Mouse (Mus musculus): ENCODE data around the gene Nsmce4a.
A peak's percentile ranks its signal among the peaks of the same experiment; 100 is the strongest.
"Not testable (repeated sequence)": the region's sequence is repeated elsewhere in the genome, so short reads cannot be mapped to it uniquely, and the experiment has no call there.

Nsmce4a gene

GRCm38 (mm10) chr7:130533316-130534260 lies 39.3 kb downstream of the Nsmce4a start:
- DNase-seq, result peak; percentile 36 to 56

- not testable (repeated sequence) for DNase-seq
These were observed 41.8 kb downstream of the Nsmce4a start for GRCm38 (mm10) chr7:130531138-130531537.

DNA sequence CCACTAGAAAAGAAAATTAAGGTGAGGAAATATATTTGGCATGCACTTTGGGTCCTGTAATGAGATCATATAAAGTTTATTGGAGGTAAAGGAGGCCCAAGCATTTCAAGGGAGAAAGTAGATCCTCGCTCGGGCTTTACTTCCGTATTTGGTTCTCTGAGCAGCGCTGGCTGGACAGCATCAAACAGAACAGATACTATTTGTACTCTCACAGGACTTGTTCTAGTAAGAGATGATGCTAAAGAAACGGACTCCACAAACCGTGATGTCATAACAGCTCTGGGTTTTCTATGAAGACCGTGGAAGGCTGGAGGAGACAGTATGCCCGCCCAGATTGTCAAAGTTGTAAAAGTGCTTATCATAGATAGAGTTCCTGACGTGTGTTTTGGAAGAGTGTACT lies 45.6 kb downstream of the Nsmce4a start:
- no peak for DNase-seq

GRCm38 (mm10) chr7:130523451-130523850 lies 49.5 kb downstream of the Nsmce4a start:
- no peak for DNase-seq

DNA sequence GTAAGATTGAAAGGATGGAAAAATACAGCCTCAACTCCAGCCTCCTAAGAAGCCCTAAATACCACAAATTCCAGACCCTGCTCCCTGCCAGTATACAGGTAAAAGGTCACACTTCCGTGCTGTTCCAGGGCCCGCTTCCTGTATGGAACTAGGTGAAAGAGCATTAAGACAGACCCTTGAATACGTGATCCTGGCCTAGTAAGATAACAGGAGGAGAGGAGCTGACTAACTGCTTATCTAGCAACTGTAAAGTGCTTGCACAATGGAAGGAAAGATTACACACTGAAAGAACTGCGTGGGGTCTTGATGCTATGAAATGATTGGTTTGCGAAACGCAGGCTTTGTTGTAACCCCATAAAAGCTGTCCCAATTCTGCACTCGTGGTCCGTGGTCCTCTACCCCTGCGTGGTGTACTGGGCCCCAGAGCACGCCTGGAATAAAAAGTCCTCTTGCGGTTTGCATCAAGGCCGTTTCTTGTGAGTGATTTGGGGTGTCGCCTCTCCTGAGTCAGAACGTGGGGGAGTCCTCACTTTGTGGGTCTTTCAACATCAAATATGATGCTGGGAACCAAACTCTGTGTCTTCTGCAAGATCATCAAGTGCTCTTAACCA lies 52.0 kb downstream of the Nsmce4a start:
- no peak for DNase-seq

DNA sequence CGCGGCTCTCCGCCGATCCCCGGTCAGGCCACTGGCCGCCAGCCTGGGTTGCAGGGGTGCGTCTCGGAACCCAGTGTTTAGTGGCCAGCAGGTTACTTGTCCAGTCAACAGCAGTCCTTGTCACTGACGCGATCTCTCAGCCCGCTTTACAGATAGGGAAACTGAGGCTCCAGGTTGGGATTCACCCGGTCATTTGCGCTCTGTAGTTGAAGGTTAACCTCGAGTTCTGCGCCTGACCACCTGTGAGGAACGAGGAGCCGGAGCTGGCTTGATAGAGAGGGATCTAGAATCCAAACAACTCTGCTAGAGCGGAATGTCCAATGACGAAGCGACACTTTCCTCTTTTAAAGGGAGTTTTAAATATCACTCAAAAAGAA lies 52.9 kb downstream of the Nsmce4a start, which contains the start of gene Ate1:
Ate1 (minus strand) TSS at position 321 of the 377 bp plus-strand sequence.
- no peak for DNase-seq

DNA sequence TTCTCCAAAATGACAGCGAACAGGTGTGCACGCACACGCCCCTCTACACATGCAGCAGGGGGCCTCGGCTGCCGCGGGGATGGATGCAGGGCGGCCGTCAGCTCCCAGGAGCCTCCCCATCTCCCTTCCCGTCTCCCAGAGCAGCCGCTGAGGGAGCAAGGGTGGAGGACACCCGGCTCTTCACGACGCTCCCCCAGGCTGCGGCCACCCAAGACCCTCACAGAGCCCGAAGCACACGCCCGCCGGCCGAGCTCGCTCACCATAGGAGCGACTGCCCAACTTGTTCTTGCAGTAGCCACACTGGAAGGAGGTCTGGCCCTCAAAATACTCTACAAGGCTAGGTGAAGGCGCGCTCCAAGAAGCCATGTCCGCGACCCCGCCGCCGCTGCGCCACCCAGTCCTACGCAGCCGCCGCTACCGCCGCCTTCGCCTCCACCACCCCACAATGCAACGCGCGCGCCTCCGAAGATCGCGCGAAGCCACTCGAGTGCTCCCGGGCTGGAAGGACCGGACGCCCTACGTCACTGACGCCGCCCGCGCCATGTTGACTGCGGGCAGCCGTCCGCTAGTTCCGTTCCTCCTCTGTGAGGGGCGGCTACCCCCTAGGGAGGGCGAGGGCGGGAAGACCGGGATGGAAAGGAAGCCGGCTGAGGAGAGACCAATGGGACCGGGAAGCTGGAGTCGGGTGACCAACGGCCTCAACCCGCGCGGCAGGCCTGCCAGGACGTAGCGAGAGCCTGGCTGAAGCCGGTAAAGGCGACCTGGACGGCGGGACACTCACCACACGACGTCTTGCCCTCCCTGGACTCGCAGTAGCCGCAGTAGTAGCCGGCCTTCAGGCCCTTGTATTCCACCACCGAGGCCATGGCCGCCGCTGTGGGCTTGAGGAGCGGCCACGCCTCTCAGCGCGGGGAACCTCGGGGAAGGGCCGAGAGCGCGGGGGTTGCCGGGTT lies 53.5 kb downstream of the Nsmce4a start:
- DNase-seq, result peak; percentile 91 to 92

GRCm38 (mm10) chr7:130518213-130519095 lies 54.5 kb downstream of the Nsmce4a start:
- DNase-seq, result no peak

DNA sequence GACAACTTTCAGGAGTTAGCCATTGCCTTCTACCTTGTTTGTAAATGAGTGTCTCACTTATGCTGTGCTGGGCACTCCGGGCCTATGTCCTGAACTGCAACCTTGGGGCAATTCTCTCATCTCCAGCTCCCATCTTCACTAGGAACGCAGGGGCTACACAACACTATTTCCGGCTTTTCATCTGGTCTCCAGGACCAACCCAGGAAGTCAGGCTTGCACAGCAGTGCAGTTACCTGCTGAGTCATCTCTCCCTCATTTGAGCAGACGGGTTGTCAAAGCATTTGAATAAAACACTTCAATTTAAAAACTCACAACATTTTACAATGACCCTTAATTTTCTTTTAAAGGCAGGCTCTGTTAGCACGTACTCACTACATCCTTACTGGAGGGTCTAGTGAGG lies 62.7 kb downstream of the Nsmce4a start:
- no peak for DNase-seq

- no peak for DNase-seq
These were observed 69.9 kb downstream of the Nsmce4a start for GRCm38 (mm10) chr7:130503006-130503405.

DNA sequence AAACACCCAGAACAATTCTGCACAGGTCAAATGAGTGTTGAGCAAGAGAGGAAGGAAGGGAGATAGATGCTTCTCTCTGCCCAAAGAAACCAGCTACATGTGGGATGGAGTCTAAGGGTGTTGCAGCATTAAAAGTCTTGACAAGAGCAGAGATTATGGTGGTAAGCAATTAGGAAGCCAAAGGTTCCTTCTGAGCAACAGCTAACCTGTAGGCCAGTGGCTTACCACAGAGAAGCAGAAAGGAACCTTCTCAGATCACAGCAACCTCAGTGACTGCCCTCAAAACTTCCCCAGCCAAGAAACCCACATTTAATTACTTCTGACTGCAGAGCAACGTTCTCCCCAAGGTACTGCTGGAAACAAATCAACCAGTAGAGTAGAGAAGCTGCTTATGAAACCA lies 71.4 kb downstream of the Nsmce4a start:
- DNase-seq, result no peak

- no peak for DNase-seq
These were observed 79.6 kb downstream of the Nsmce4a start for GRCm38 (mm10) chr7:130493346-130493745.

DNA sequence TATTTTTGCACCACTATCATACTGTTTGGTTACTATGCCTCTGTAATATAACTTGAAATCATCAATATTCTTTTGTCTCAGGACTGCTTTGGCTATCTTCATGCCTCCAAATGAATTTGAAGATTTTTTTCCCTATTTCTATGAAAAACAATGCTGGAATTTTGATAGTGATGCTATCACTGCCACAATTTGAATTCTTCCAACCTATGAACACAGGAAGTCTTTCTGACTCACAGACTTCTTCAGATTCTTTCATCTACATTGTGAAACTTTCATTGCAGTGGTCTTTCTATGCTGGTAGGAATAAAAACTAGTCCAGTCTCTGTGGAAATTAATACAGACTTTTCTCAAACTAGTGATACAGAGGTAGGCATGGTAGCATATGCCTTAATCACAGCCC lies 80.9 kb downstream of the Nsmce4a start:
- DNase-seq, result no peak

Data from thymus, adult 18-20 months (tissue).